14 mouse cellular contexts compared by ENCODE assay signal in the genomic region with DNA sequence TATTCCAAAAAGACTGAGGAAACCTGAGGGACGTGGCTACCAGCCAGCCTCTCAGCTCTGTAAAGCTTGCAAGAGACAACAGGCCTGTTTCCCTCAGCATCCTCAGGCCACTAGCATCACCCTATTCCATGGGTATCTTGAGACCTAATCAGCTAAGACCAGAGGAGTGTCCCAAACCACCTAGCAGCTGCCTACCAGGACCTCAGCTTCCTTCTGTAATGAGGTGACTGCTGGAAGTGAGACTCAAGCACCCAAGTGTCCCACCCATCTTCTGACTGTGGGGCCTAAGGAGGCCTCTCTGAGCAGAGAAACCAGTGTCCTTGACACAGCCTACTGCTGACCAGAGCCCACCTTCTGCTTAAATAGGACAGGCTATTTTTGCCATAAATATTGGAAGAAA. TPM values are rescaled to one million over a fixed set of nuclear protein-coding genes. Genes with fewer than 3 reads are reported as not detected.
"Had no signal": no experiment of that assay in that cellular context is flagged by ENCODE, and none has a peak within 500 bp of the region (broad histone marks: within the 10 kb centered on the region; RNA-seq: fewer than 3 reads in every experiment).

No protein-coding gene starts in this region.

- H3K4me2 ChIP-seq: limb, embryonic 13.5 days; midbrain, embryonic 12.5 days had no signal

- DNase-seq: kidney, adult 9 months; kidney, postnatal 4 days; left cerebral cortex, postnatal 4 days; lung, adult 18-20 months; right cerebral cortex, adult 18-20 months; right cerebral cortex, postnatal 25 days had no signal

- H3K9me3 ChIP-seq: limb, embryonic 13.5 days; midbrain, embryonic 12.5 days had no signal

- H3K27me3 ChIP-seq: limb, embryonic 13.5 days; midbrain, embryonic 12.5 days had no signal

- H3K4me1 ChIP-seq: midbrain, embryonic 12.5 days had no signal

- ATAC-seq: intestine, postnatal 0 days; midbrain, embryonic 16.5 days had no signal

- H3K27ac ChIP-seq: kidney, postnatal 0 days; layer of hippocampus, adult 2 months; limb, embryonic 13.5 days; midbrain, embryonic 12.5 days had no signal

- H3K9ac ChIP-seq: limb, embryonic 13.5 days; midbrain, embryonic 12.5 days had no signal

- H3K4me3 ChIP-seq: layer of hippocampus, adult 2 months; limb, embryonic 13.5 days; midbrain, embryonic 12.5 days had no signal

RNA-seq across cellular contexts. Expression of a gene that starts 3.3 kb away (rescaled TPM):
- total RNA-seq: megakaryocyte-erythroid progenitor cell, adult 5-6 weeks had no signal
- polyA plus RNA-seq: intestine, postnatal 0 days; midbrain, embryonic 12.5 days; midbrain, embryonic 16.5 days; neural tube, embryonic 14.5 days had no signal
